Mouse (Mus musculus) CH12.LX (cell line): ENCODE data around the gene Frg2f1. TPM values are rescaled to one million over a fixed set of nuclear protein-coding genes. Genes with fewer than 3 reads are reported as not detected.

Experiments
- DNase-seq: peaks from one replicate; pipeline ENCODE4 v3.0.0-alpha.2; 2013; ENCODE audit errors: extremely low read depth
- H3K27ac ChIP-seq: 2 replicates; pipeline ENCODE4 v1.5.1; 2012; ENCODE audit warnings: low read depth, mild to moderate bottlenecking, control low read depth, moderate library complexity; ENCODE audit not compliant: insufficient read depth
- H3K27me3 ChIP-seq: replicated peaks from 2 replicates; pipeline ENCODE3; 2012; ENCODE audit warnings: inconsistent platforms
- H3K36me3 ChIP-seq, 2 experiments: replicated peaks in 1 of 2; 2 replicates each; pipeline versions ENCODE3 to v1.6.1; 2012; ENCODE audit warnings: inconsistent platforms in 1 of 2, low read length in 1 of 2, mild to moderate bottlenecking in 1 of 2, mixed read lengths in 1 of 2, moderate library complexity in 1 of 2; ENCODE audit not compliant: control insufficient read depth in 1 of 2, insufficient read depth in 1 of 2
- H3K4me1 ChIP-seq, 2 experiments: 2 replicates each; pipeline ENCODE4 v1.6.1; 2012; ENCODE audit warnings: inconsistent platforms in 1 of 2, moderate library complexity in 1 of 2; ENCODE audit not compliant: insufficient read depth in 2 of 2, control insufficient read depth in 1 of 2
- H3K4me2 ChIP-seq: 2 replicates; pipeline ENCODE4 v1.6.1; 2012; ENCODE audit warnings: low read depth, mild to moderate bottlenecking, control low read depth; ENCODE audit not compliant: poor library complexity, insufficient read depth, severe bottlenecking
- H3K4me3 ChIP-seq, 3 experiments: fragments of 150-350 bp in 1 of 3; sonication (generic) in 1 of 3; replicated peaks in 1 of 3; 2 replicates each; pipeline versions ENCODE3 to v1.5.1; 2011 to 2012; ENCODE audit warnings: low read depth in 2 of 3, low read length in 2 of 3, mild to moderate bottlenecking in 2 of 3, moderate library complexity in 2 of 3, control low read depth in 1 of 3, improper control_type of control experiment in 1 of 3, inconsistent platforms in 1 of 3, mixed read lengths in 1 of 3; ENCODE audit not compliant: poor library complexity in 1 of 3
- H3K79me2 ChIP-seq: replicated peaks from 2 replicates; pipeline ENCODE4 v1.6.1; 2012; ENCODE audit warnings: mild to moderate bottlenecking, moderate library complexity; ENCODE audit not compliant: control insufficient read depth, poor library complexity, insufficient read depth, severe bottlenecking; ENCODE audit errors: extremely low read depth
- H3K9ac ChIP-seq: 2 replicates; pipeline ENCODE4 v1.6.1; 2012; ENCODE audit warnings: low read depth, mild to moderate bottlenecking, control low read depth, moderate library complexity; ENCODE audit not compliant: insufficient read depth
- H3K9me3 ChIP-seq: replicated peaks from 2 replicates; pipeline ENCODE3; 2012; ENCODE audit warnings: low read length, inconsistent platforms, mixed read lengths
- CHD1 ChIP-seq: IDR thresholded peaks from 2 replicates; pipeline ENCODE4 v1.6.1; 2012; ENCODE audit warnings: low read depth, low read length, improper control_type of control experiment, inconsistent platforms
- CHD2 ChIP-seq: IDR thresholded peaks from 2 replicates; pipeline ENCODE4 v1.6.1; 2011; ENCODE audit warnings: low read length, improper control_type of control experiment
- EP300 ChIP-seq: IDR thresholded peaks from 2 replicates; pipeline ENCODE4 v1.6.1; 2011; ENCODE audit warnings: low read length, improper control_type of control experiment
- ETS1 ChIP-seq: conservative IDR thresholded peaks from 2 replicates; pipeline ENCODE4 v1.6.1; 2012; ENCODE audit warnings: low read depth, mild to moderate bottlenecking, inconsistent platforms, low read length, improper control_type of control experiment, moderate library complexity
- GABPA ChIP-seq: IDR thresholded peaks from 2 replicates; pipeline ENCODE4 v1.6.1; 2012; ENCODE audit warnings: low read depth, low read length, improper control_type of control experiment, inconsistent platforms; ENCODE audit not compliant: insufficient replicate concordance
- IRF4 ChIP-seq: IDR thresholded peaks from 2 replicates; pipeline ENCODE4 v1.6.1; 2014; ENCODE audit warnings: low read depth, mild to moderate bottlenecking, inconsistent platforms, low read length, improper control_type of control experiment
- JUND ChIP-seq: conservative IDR thresholded peaks from 2 replicates; pipeline ENCODE4 v1.6.1; 2011; ENCODE audit warnings: low read depth, low read length, improper control_type of control experiment
- KAT2A ChIP-seq: IDR thresholded peaks from 2 replicates; pipeline ENCODE4 v1.6.1; 2012; ENCODE audit warnings: low read length, improper control_type of control experiment, inconsistent platforms; ENCODE audit not compliant: insufficient replicate concordance
- MAFK ChIP-seq: IDR thresholded peaks from 2 replicates; pipeline ENCODE4 v1.6.1; 2011; ENCODE audit warnings: low read length, improper control_type of control experiment; ENCODE audit not compliant: insufficient replicate concordance
- MXI1 ChIP-seq: IDR thresholded peaks from 2 replicates; pipeline ENCODE4 v1.6.1; 2011; ENCODE audit warnings: mild to moderate bottlenecking, low read depth, low read length, improper control_type of control experiment
- MYC ChIP-seq: IDR thresholded peaks from 2 replicates; pipeline ENCODE4 v1.6.1; 2011; ENCODE audit warnings: low read depth, mild to moderate bottlenecking, improper control_type of control experiment, low read length
- PAX5 ChIP-seq: IDR thresholded peaks from 2 replicates; pipeline ENCODE4 v1.6.1; 2012; ENCODE audit warnings: low read length, inconsistent platforms, mixed read lengths
- POLR2A ChIP-seq: IDR thresholded peaks from 2 replicates; pipeline ENCODE4 v1.6.1; 2011; ENCODE audit warnings: low read depth, mild to moderate bottlenecking, improper control_type of control experiment, low read length
- RAD21 ChIP-seq: IDR thresholded peaks from 2 replicates; pipeline ENCODE4 v1.6.1; 2011; ENCODE audit warnings: low read depth, mild to moderate bottlenecking, low read length, improper control_type of control experiment, moderate library complexity
- RCOR1 ChIP-seq: conservative IDR thresholded peaks from 2 replicates; pipeline ENCODE4 v1.6.1; 2012; ENCODE audit warnings: low read depth, mild to moderate bottlenecking, inconsistent platforms, low read length, improper control_type of control experiment
- SMC3 ChIP-seq: IDR thresholded peaks from 2 replicates; pipeline ENCODE4 v1.6.1; 2011; ENCODE audit warnings: low read depth, low read length, improper control_type of control experiment
- UBTF ChIP-seq: IDR thresholded peaks from 2 replicates; pipeline ENCODE4 v1.6.1; 2012; ENCODE audit warnings: low read depth, mild to moderate bottlenecking, inconsistent platforms, low read length, improper control_type of control experiment, moderate library complexity
- USF1 ChIP-seq: IDR thresholded peaks from 2 replicates; pipeline ENCODE4 v1.6.1; 2014; ENCODE audit warnings: low read depth, mild to moderate bottlenecking, inconsistent platforms, low read length, improper control_type of control experiment
- USF2 ChIP-seq: conservative IDR thresholded peaks from 2 replicates; pipeline ENCODE4 v1.6.1; 2011; ENCODE audit warnings: low read depth, low read length, improper control_type of control experiment
- ZNF384 ChIP-seq: IDR thresholded peaks from 2 replicates; pipeline ENCODE4 v1.6.1; 2012; ENCODE audit warnings: low read depth, low read length, improper control_type of control experiment, inconsistent platforms
- dilution Hi-C: fragments of 300-500 bp; cut with MboI; formaldehyde crosslinking; loops from 2 replicates; pipeline ENCODE4 v1.14.3; 2020; ENCODE audit warnings: low sequenced_read_pairs; ENCODE audit not compliant: extremely low pct_unique_long_range_greater_than_20kb, extremely low pct_ligation_motif_present
- in situ Hi-C: fragments of 300-500 bp; cut with MboI; formaldehyde crosslinking; loops from 3 replicates; pipeline ENCODE4 v1.14.3; 2019; ENCODE audit warnings: low sequenced_read_pairs, low pct_ligation_motif_present, low pct_unique_long_range_greater_than_20kb, mixed read lengths
- polyA plus RNA-seq: library from polyadenylated mRNA; unstranded; fragments of >175 nt; gene quantifications from 2 replicates; pipeline ENCODE4 v1.2.1, GENCODE M21; 2012; ENCODE audit warnings: low read depth; ENCODE audit not compliant: insufficient read length
- total RNA-seq, 2 experiments: library from RNA; depleted of rRNA; stranded (reverse); fragments of 300-350 nt in 1 of 2; fragments of >200 nt in 1 of 2; gene quantifications; 2 replicates each; pipeline ENCODE4 v1.2.3; 2012 to 2014

The Frg2f1 gene
- total and polyA plus RNA-seq, 3 experiments = 3.5 to 4.4 (median 3.9) TPM

- H3K79me2 ChIP-seq = no peaks in the 10 kb centered on the region
- H3K4me3 ChIP-seq = no peak overlapping the region
- H3K36me3 ChIP-seq = no peaks in the 10 kb centered on the region
- H3K4me2 ChIP-seq = no peak overlapping the region
- peaks cover 0 to 9% of the 10 kb centered on the region in 2 experiments; a peak in 1 of 4 replicates for H3K4me1 ChIP-seq
- H3K9ac ChIP-seq = no peak overlapping the region
- in situ Hi-C loops = no loop called here
- TF ChIP-seq RAD21 (no peak), MAFK (no peak), JUND (no peak), ETS1 (no peak), CHD2 (no peak), POLR2A (no peak), IRF4 (no peak), USF2 (no peak), PAX5 (no peak), SMC3 (no peak), ZNF384 (no peak), CHD1 (no peak), EP300 (no peak), MXI1 (no peak), RCOR1 (no peak), USF1 (no peak), KAT2A (no peak), UBTF (no peak)
- H3K27ac ChIP-seq = no peak overlapping the region
- dilution Hi-C loops = no loop called here
- H3K27me3 ChIP-seq = no peaks in the 10 kb centered on the region
- DNase-seq = no peak
- H3K9me3 ChIP-seq = no peaks in the 10 kb centered on the region
Measured at GRCm38 (mm10) chr4:119526329-119526845, 12.9 kb downstream of the Frg2f1 start.

DNA sequence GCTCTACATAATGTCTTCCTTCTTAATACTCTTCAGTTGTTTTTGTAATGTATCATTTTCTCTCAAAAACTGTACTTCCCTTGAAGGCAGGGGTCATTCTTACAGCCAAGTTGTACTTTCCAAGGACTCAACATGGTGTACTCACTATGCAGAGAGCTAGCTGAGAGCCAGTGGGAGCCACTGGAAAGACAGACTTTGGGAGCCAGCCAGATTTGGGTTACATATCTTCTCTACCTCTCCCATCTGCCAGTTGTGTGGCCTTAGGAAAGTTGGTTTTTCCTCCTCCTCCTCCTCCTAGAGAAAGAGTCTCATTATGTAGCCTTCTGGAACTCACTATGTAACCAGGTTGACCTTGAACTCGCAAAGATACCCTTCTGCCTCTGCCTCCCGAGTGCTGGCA lies 14.9 kb downstream of the Frg2f1 start:
- no peak for DNase-seq
- H3K36me3 ChIP-seq = no peaks in the 10 kb centered on the region
- no peaks in the 10 kb centered on the region for H3K9me3 ChIP-seq
- H3K27ac ChIP-seq = no peak overlapping the region
- no peak overlapping the region for H3K4me2 ChIP-seq
- in situ Hi-C loops (no loop called here), dilution Hi-C loops (no loop called here)
- no peaks in the 10 kb centered on the region for H3K79me2 ChIP-seq
- TF ChIP-seq GABPA (no peak), MYC (no peak)
- H3K9ac ChIP-seq = no peak overlapping the region
- no peaks in the 10 kb centered on the region for H3K27me3 ChIP-seq
- H3K4me1 ChIP-seq = peaks cover 2 to 3% of the 10 kb centered on the region in 2 experiments; a peak in 1 of 4 replicates
- no peak overlapping the region for H3K4me3 ChIP-seq
